Mouse (Mus musculus): ENCODE results near the gene Tmem139. TPM values are rescaled to one million over a fixed set of nuclear protein-coding genes. Genes with fewer than 3 reads are reported as not detected.

Gene Tmem139
- 0.07 TPM in 1 of 2 replicates, not detected in the other for polyA plus RNA-seq (2015; fragmentation: Nextera tagmentation; extraction: Ambion mirVana)

DNA sequence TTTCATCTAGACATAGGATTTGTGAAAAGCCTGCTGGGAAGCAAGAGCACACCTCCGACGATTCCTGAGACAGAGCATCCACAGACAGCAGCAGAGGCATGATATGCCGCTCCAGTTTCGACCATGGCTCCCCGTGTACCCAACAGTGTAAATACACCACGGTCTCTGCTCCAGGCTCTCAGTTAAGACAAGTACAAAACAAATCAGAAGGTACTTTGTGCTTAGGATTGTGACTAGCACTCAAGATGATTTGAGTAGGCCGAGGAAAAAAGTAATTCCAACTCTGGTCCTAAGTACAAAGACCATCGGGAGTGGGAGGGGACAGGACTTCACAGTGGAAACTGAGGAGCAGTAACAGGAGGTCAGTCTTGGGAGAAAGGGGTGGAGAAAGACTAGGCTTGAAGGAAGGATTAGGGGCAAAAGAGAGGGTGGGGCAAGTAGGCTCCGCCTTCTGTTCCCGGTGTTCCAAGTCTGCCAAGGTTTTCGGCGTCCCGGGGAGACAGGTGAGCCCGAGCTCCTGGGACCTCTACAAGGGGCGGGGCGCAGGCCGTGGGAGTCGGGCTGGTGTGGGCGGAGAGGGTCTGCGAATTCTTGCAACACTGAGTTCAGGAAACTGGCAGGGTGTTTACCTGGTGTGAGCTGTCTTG lies at the start of gene Tmem139:
TSS of gene Tmem139 (plus strand) at position 447 of the 647 bp plus-strand sequence.
- no peak for ATAC-seq (ENCODE audit: insufficient read depth)
- Histone ChIP-seq H3K36me3 (replicated peaks) (no peaks in the 10 kb centered on the region), H3K9ac (no peak within 1 kb of the TSS), H3K4me3 (replicated peaks) (no peak within 1 kb of the TSS), H3K27ac (replicated peaks) (no peak within 1 kb of the TSS), H3K9me3 (replicated peaks) (no peaks in the 10 kb centered on the region), H3K4me2 (peak within 1 kb of the TSS; percentile 33), H3K27me3 (no peaks in the 10 kb centered on the region), H3K4me1 (replicated peaks) (peaks cover 28% of the 10 kb centered on the region)
- 48% methylated on average over 20 of the region's 20 CpGs for WGBS (ENCODE audit: insufficient replicate concordance)

DNA sequence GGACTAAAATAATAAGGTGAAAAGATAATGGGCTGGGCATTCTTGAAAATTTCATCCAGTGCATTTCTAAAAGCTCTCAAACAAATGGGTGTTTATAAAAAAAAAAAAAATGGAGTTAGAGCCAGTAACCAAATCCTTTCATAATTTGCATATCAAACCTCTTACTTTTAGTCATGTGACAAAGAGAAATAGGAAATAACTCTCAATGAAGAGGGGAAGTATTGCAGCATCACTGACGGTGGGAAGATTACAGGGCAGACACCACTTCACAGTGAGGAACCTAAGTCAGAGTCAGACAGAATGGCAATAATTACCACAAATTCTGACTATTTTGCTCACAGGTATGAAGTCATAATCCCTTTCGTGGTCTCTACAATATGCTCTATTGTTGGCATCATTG lies 46.7 kb upstream of the Tmem139 start, which contains the start of gene Tas2r144:
TSS of gene Tas2r144 (plus strand) at position 301 of the 400 bp plus-strand sequence.
- WGBS (ENCODE audit: insufficient replicate concordance) = 48% methylated on average over 2 of the region's 2 CpGs
- no peaks in the 10 kb centered on the region for H3K27me3 ChIP-seq
- no peak within 1 kb of the TSS for H3K27ac ChIP-seq (replicated peaks)
- no peaks in the 10 kb centered on the region for H3K9me3 ChIP-seq (replicated peaks)
- no peaks in the 10 kb centered on the region for H3K36me3 ChIP-seq (replicated peaks)
- no peak within 1 kb of the TSS for H3K9ac ChIP-seq
- ATAC-seq (ENCODE audit: insufficient read depth) = no peak
- no peak within 1 kb of the TSS for H3K4me2 ChIP-seq
- no peak within 1 kb of the TSS for H3K4me3 ChIP-seq (replicated peaks)
- no peaks in the 10 kb centered on the region for H3K4me1 ChIP-seq (replicated peaks)

DNA sequence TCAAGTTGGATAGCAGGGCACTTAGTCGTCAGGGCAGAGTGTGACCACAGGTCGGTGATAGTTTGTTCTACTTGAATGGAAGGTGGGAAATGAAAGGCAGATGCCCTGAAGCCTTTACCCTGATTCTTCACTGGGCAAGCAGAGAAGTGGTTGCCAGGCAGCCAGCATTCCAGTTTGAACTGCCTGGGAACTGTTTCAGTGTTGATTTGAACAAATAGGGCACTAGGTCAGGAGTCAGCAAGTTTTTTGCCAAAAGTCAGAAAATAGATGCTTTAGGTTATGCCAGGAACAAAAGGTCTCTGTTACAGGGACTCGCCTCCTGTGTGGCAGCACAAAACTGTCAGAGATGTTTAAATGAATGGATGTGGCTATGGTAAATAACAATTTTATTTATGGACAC lies 39.5 kb upstream of the Tmem139 start:
- no peak overlapping the region for H3K4me2 ChIP-seq
- no peak overlapping the region for H3K9ac ChIP-seq
- no peaks in the 10 kb centered on the region for H3K9me3 ChIP-seq (replicated peaks)
- ATAC-seq (ENCODE audit: insufficient read depth) = no peak
- no peaks in the 10 kb centered on the region for H3K27me3 ChIP-seq
- H3K4me1 ChIP-seq (replicated peaks) = no peaks in the 10 kb centered on the region
- no peaks in the 10 kb centered on the region for H3K36me3 ChIP-seq (replicated peaks)
- H3K4me3 ChIP-seq (replicated peaks) = no peak overlapping the region
- H3K27ac ChIP-seq (replicated peaks) = no peak overlapping the region
- 55% methylated on average over 3 of the region's 3 CpGs for WGBS (ENCODE audit: insufficient replicate concordance)

DNA sequence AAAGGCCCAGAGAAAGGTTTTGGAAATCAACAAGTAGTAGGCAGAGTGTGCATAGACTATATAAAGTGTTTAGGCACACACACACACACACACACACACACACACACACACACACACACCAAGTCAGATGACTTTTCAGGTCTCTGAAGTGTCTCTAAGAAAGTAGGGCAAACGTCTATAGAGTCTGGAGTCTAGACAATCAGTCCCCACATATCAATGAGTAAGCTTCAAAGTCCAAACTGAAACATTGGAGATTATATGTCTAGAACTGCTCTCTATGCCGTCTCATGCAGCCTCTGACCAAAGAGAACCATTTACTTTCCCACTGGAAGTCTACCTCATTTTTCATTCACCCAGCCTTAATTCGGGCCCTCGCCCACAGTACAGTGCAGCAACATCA lies 36.7 kb upstream of the Tmem139 start:
- ATAC-seq (ENCODE audit: insufficient read depth) = no peak
- no peak overlapping the region for H3K9ac ChIP-seq
- no peaks in the 10 kb centered on the region for H3K36me3 ChIP-seq (replicated peaks)
- H3K4me3 ChIP-seq (replicated peaks) = no peak overlapping the region
- WGBS (ENCODE audit: insufficient replicate concordance) = 47% methylated on average over 4 of the region's 4 CpGs
- no peak overlapping the region for H3K4me2 ChIP-seq
- H3K9me3 ChIP-seq (replicated peaks) = no peaks in the 10 kb centered on the region
- H3K27ac ChIP-seq (replicated peaks) = no peak overlapping the region
- no peaks in the 10 kb centered on the region for H3K27me3 ChIP-seq
- H3K4me1 ChIP-seq (replicated peaks) = no peaks in the 10 kb centered on the region

DNA sequence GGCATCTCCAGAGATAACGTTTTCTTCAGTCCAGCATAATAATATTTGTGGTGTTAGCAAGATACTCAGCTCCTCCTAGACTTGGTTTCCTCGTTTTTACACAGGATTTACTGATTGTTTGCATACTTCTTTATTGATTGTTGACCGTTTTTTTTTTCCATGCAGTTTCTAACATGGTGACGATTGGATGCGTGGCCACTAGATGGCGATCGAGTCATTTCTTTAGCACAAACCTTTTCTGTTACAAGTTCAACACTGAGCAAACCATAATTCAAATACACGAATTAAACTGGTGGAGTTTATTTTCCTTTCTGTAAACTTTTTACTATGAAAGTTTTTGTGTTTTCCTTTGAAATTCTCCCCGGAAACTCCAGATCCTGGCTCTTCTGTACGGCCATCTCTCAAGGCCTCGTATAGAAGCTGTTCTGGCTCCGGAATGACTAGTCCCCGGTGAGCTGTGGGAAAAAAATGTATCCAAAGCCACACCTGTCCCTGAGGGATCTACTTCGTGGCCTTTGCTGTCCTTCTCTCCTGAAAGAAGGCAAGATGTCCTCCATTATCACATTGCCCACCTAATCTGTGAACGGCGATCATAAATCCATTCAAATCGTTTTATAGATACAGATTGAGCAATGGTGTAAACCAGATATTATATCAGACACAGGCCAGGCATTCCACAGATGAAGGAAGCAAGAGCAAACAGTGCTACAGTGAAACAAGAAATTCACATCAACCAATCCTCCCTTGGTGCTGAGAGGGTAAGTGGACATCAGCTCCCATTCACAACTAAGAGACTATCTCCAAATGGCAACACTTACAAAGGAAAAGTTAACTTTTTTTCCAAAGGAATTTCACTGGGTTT lies 34.3 kb upstream of the Tmem139 start:
- Histone ChIP-seq H3K4me3 (replicated peaks) (no peak overlapping the region), H3K27me3 (no peaks in the 10 kb centered on the region), H3K4me2 (no peak overlapping the region), H3K36me3 (replicated peaks) (no peaks in the 10 kb centered on the region), H3K4me1 (replicated peaks) (no peaks in the 10 kb centered on the region), H3K9ac (no peak overlapping the region), H3K27ac (replicated peaks) (no peak overlapping the region), H3K9me3 (replicated peaks) (no peaks in the 10 kb centered on the region)
- WGBS (ENCODE audit: insufficient replicate concordance) = 28% methylated on average over 17 of the region's 17 CpGs
- ATAC-seq (ENCODE audit: insufficient read depth) = no peak

DNA sequence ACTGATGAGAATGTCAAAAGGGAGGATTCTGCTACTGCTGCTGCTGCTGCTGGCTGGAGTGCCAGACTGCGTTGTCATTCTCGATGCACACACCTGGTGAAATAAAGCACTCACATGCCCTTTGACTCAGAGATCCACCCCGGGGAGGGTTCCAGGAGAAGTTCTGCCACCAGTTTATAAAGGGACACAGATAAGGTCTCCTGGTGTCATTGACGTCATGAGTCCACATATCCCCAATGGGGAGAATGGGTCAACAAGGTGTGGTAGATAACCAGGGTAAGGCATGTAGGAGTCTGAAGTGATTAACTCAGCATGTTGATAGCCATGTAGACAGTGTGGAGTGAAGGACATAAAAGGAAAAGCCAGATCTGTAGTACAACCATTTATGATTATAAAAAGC lies 32.2 kb upstream of the Tmem139 start:
- H3K4me1 ChIP-seq (replicated peaks) = no peaks in the 10 kb centered on the region
- H3K9ac ChIP-seq = no peak overlapping the region
- ATAC-seq (ENCODE audit: insufficient read depth) = no peak
- no peaks in the 10 kb centered on the region for H3K27me3 ChIP-seq
- 49% methylated on average over 4 of the region's 4 CpGs for WGBS (ENCODE audit: insufficient replicate concordance)
- no peaks in the 10 kb centered on the region for H3K36me3 ChIP-seq (replicated peaks)
- no peak overlapping the region for H3K4me2 ChIP-seq
- H3K9me3 ChIP-seq (replicated peaks) = no peaks in the 10 kb centered on the region
- H3K27ac ChIP-seq (replicated peaks) = no peak overlapping the region
- H3K4me3 ChIP-seq (replicated peaks) = no peak overlapping the region

DNA sequence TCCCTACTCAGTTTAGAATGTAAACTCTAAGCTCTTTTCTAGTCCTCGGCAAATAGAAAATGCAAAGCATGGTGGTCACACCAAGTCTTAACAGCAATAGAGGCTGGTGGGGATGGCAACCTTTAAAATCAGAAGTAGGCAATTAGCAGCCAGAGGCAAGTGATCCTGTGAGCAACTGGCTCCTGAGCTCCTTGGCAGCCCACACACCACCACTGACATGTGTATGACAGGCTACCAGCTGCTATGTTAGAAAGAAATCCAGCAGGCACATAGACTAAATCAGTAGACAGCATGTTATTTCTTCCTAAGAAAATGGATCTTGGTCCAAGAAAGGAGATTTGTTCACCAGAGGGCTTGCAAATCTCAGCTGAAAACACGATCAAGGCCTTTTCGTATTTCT lies 30.6 kb upstream of the Tmem139 start:
- ATAC-seq (ENCODE audit: insufficient read depth) = no peak
- Histone ChIP-seq H3K4me2 (no peak overlapping the region), H3K9ac (no peak overlapping the region), H3K36me3 (replicated peaks) (no peaks in the 10 kb centered on the region), H3K9me3 (replicated peaks) (no peaks in the 10 kb centered on the region), H3K4me1 (replicated peaks) (no peaks in the 10 kb centered on the region), H3K27me3 (no peaks in the 10 kb centered on the region), H3K4me3 (replicated peaks) (no peak overlapping the region), H3K27ac (replicated peaks) (no peak overlapping the region)
- WGBS (ENCODE audit: insufficient replicate concordance) = 71% methylated on average over 3 of the region's 3 CpGs

DNA sequence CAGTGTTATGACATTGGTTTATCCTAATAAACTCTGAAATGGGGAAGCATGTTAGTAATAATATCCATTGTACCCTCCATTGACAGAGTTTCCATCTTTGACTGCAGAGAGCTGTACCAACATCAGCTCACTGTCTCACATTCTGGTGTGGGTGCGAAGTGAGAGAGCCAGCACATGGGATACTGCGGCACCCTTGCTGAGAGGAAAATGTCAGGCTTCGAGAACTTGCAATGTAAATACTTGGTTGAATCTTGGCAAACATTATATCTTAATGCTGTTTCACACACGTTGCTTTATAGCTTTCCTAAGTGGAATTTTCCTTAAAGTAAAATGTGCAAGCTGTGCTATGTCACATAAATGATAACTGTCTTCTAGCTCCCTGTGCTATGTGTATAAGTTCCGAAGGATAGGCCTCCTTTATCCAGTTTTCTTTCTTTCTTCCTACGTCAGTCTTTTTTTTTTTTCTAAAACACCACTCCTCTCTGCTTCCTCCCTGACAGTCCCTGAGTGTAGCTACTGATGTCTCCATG lies 24.4 kb upstream of the Tmem139 start:
- H3K9ac ChIP-seq = no peak overlapping the region
- H3K4me1 ChIP-seq (replicated peaks) = no peaks in the 10 kb centered on the region
- no peaks in the 10 kb centered on the region for H3K27me3 ChIP-seq
- H3K27ac ChIP-seq (replicated peaks) = no peak overlapping the region
- H3K9me3 ChIP-seq (replicated peaks) = no peaks in the 10 kb centered on the region
- H3K4me2 ChIP-seq = no peak overlapping the region
- H3K4me3 ChIP-seq (replicated peaks) = no peak overlapping the region
- 58% methylated on average over 6 of the region's 6 CpGs for WGBS (ENCODE audit: insufficient replicate concordance)
- no peak for ATAC-seq (ENCODE audit: insufficient read depth)
- no peaks in the 10 kb centered on the region for H3K36me3 ChIP-seq (replicated peaks)

DNA sequence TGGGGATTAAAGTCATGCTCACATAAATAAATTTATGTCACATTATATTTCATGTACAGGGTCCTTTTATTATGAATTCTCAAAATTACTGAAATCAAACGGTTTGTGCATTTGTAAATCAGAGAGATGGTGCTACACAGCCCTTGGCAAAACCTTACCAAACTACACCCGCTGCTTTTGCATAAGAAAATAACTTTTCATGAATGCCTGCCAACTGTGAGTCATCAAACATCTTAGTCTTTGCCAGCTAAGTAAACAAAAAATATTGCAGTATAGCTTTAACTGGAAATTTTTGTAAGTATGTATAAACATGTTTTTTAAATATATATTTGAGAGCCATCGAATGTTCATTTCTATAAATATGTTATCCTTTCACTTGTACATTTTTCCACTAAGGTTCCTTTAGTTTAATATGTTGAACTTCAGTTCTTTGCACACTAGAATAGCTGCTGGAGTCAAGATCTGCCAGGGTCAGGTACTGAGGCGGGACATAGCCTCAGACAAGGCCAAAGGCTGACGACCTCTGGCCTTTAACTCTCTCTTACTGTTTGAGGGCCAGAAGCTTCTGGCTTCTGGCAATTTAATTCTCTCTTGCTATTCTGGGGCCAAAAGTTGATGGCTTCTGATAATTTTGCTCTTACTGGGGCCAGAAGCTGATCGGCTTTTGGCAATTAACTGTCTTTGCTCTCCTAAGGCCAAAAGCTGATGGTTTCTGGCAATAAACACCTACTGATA lies 20.3 kb upstream of the Tmem139 start:
- Histone ChIP-seq H3K4me1 (replicated peaks) (peaks cover 11% of the 10 kb centered on the region), H3K4me3 (replicated peaks) (no peak overlapping the region), H3K9ac (no peak overlapping the region), H3K36me3 (replicated peaks) (no peaks in the 10 kb centered on the region), H3K27me3 (no peaks in the 10 kb centered on the region), H3K9me3 (replicated peaks) (no peaks in the 10 kb centered on the region), H3K27ac (replicated peaks) (no peak overlapping the region), H3K4me2 (no peak overlapping the region)
- WGBS (ENCODE audit: insufficient replicate concordance) = 67% methylated on average over 6 of the region's 6 CpGs
- no peak for ATAC-seq (ENCODE audit: insufficient read depth)

DNA sequence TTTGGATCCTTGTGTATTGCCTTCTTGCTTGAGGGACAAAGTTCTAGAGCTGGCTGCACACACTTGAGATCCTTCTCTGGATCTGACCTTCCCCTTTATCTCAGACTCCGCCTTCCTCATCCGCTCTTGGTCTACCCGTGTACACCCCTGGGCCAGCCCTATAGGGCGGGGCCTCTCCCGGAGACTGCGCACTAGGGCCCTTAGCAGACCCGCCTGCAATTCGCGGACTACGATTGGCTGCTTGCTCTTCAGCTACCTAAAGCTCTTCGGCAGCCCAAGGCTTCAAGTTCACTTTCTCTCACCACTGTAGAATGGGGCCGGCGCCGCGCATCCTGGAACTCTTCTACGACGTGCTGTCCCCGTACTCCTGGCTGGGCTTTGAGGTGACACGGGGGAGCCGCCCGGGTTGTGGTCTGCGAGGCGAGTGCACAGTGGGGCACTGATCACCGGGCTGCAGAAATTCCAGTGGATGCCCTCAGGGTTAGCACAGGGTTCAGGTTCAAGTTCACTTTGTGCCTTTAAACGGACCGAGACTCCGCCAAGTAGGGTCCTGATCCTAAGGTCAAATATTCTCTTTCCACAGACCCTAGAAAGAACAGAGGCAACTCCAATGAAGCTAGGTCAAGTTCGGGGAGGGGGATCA lies 15.9 kb upstream of the Tmem139 start, which contains the start of gene Gstk1:
TSS of gene Gstk1 (plus strand) at position 225 of the 643 bp plus-strand sequence.
- Histone ChIP-seq H3K4me3 (replicated peaks) (peak within 1 kb of the TSS; percentile 61), H3K9me3 (replicated peaks) (no peaks in the 10 kb centered on the region), H3K27me3 (peaks cover 21% of the 10 kb centered on the region), H3K36me3 (replicated peaks) (no peaks in the 10 kb centered on the region), H3K4me1 (replicated peaks) (peaks cover 22% of the 10 kb centered on the region), H3K9ac (peak within 1 kb of the TSS; percentile 35), H3K4me2 (peak within 1 kb of the TSS; percentile 93), H3K27ac (replicated peaks) (no peak within 1 kb of the TSS)
- ATAC-seq (ENCODE audit: insufficient read depth) = peak; percentile 100
- 3% methylated on average over 28 of the region's 28 CpGs for WGBS (ENCODE audit: insufficient replicate concordance)
